Mouse (Mus musculus): ENCODE results near the gene Rabep2.

Rabep2 gene

GRCm38 (mm10) chr7:126434726-126435125 lies 6.2 kb downstream of the Rabep2 start:
- no peak for DNase-seq (ENCODE audit: low read depth, low spot score)

DNA sequence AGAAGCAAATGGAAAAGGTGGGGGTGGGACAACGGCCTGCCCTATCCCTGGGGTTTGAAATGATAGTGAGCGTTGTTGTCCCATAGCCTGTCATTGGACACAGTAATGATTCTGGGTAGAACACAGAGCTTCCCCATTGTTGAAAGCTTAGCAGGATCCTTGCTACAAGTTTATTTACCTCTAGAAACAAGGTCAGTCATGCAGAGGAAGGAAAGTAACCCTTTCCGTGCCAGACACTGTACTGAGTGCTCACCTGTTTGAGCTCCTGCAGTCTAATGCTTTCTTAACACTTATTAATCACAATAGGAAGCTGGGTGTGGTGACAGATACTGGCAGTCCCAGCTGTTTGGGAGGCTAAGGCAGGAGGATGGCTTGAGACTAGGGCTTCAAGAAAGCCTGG lies 7.2 kb downstream of the Rabep2 start:
- no peak for DNase-seq (ENCODE audit: low read depth, low spot score)

DNA sequence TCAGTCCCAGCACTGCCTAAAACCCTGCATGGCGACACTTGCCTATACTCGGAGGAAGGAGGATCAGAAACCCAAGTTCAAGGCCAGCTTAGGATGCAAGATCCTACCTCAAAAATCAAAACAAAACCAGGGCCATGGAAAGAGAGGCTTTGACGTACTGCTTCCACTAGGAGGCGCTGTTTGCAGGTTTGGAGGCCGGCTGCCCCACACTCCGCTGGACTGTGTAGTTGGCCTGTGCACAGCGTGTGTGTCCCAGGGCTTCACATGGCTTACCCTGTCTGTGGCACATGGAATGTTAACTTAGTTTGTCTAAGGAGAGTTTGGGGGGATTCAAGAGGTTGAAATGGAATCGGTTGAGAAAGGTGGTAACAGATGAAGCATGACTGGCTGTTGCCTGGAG lies 8.3 kb downstream of the Rabep2 start:
- peak; percentile 52 for DNase-seq (ENCODE audit: low read depth, low spot score)

DNA sequence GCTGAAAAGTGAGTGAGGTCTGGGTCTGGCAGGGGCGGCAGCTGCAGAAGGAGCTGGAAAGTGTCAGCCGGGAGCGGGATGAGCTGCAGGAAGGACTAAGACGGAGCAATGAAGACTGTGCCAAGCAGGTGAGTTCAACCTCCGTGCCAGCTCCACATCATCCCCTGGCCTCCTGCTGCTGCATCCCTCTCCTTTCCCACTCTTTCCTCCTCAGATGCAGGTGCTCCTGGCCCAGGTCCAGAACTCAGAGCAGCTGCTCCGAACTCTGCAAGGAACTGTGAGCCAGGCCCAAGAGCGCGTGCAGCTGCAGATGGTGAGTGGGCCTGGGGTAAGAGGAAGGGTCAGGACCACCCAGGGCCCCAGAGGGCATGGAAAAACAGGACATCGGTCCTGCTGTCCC lies 11.6 kb downstream of the Rabep2 start:
- peak; percentile 53 for DNase-seq (ENCODE audit: low read depth, low spot score)

- DNase-seq (ENCODE audit: low read depth, low spot score), result peak; percentile 62
Observed at GRCm38 (mm10) chr7:126443997-126444396, 15.4 kb downstream of the Rabep2 start.

- peak; percentile 84 for DNase-seq (ENCODE audit: low read depth, low spot score)
Observed at GRCm38 (mm10) chr7:126444536-126444935, 16.0 kb downstream of the Rabep2 start.

DNA sequence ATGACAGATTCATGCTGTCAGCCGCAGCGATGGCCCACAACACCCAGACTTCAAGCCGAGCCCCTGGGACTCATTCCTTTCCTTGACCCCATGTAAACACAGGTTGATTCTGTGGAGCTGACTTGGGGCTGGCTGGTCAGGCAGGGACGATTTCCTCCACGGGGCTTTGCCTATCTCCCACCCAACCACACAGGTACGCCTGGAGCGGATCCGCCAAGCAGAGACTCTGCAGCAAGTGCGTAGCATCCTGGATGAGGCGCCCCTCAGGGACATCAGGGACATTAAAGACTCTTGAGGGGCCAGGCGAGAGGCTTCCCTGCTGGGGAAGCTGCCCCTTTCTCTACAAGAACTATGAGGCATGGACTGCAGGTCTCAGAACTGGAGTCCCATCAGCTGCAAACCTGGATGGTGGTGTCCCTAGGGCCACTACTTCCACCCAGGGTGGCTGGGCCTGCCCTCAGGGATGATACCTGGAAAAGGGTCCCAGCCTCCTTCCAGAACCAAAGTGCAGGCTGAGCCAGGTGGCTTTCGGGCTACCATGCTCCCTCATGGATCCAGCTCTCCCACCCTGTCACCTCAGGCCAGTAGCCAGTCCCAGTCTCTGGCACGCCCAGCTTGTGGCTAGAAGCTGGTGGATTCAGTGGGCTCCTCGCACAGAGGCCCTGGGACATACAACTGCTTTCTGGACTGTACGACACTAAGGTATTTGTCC lies 16.7 kb downstream of the Rabep2 start:
- DNase-seq (ENCODE audit: low read depth, low spot score), result peak; percentile 51

DNA sequence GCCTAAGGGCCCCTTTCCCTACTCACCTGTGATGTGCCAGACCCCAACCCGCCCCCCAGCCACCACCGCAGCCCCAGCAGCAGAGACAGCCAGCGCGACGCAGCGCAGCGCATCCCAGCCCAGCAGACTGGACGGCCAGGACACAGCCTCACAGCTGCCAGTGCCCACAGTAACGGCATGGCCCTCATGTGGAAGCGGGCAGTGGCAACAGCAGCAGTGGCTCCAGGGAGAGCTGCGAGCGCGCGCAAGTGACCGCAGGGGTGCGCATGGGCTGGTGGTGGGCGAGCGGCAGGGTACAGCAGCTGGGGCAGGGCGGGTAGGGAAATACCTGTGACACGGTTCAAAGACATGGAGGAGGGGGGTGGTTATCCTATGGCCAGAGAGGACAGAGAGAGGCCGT lies 17.7 kb downstream of the Rabep2 start:
- DNase-seq (ENCODE audit: low read depth, low spot score), result no peak

- DNase-seq (ENCODE audit: low read depth, low spot score), result no peak
Observed at GRCm38 (mm10) chr7:126448481-126448880, 19.9 kb downstream of the Rabep2 start.

- DNase-seq (ENCODE audit: low read depth, low spot score), result no peak
Observed at GRCm38 (mm10) chr7:126449991-126450390, 21.4 kb downstream of the Rabep2 start.

DNA sequence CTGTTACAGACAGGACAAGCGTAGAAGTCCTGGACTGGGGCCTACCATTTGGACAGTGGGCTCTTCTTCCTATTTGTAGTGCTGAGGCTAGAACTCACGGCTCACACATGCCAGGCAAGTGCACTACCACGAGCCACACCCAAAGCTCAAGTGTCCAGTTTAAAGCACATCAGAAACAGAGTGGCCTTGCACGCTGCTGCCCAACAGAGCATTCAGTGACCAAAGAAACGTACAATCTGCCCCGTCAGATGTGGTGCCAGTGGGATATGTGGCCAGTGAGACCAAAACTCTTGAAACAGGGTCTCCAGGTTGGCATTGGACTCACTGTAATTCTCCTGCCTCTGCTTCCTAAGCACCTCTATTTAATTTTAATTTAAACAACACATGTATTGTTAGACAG lies 22.1 kb downstream of the Rabep2 start:
- DNase-seq (ENCODE audit: low read depth, low spot score), result no peak

GRCm38 (mm10) chr7:126452244-126452643 lies 23.7 kb downstream of the Rabep2 start:
- DNase-seq (ENCODE audit: low read depth, low spot score), result no peak

DNA sequence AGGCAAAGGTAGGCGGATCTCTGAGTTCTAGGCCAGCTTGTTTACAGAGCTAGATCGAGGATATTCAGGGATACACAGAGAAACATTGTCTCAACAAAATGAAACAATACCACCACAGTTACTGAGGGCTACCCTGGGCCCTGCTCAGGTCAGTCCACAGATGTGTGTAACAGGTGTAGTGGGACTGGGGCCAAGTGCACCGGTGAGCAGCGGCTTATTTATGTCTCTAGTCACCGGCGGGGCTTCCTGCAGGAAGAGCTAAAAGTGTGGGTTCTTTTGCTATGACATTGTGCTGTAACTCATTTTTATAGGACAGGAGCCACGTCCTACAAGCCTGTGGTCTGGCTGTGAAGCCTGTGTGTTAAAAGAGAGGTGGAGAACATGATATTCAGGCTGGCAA lies 25.3 kb downstream of the Rabep2 start:
- peak; percentile 69 for DNase-seq (ENCODE audit: low read depth, low spot score)

- DNase-seq (ENCODE audit: low read depth, low spot score), result peak; percentile 57
Observed at GRCm38 (mm10) chr7:126455242-126455641, 26.7 kb downstream of the Rabep2 start.

DNA sequence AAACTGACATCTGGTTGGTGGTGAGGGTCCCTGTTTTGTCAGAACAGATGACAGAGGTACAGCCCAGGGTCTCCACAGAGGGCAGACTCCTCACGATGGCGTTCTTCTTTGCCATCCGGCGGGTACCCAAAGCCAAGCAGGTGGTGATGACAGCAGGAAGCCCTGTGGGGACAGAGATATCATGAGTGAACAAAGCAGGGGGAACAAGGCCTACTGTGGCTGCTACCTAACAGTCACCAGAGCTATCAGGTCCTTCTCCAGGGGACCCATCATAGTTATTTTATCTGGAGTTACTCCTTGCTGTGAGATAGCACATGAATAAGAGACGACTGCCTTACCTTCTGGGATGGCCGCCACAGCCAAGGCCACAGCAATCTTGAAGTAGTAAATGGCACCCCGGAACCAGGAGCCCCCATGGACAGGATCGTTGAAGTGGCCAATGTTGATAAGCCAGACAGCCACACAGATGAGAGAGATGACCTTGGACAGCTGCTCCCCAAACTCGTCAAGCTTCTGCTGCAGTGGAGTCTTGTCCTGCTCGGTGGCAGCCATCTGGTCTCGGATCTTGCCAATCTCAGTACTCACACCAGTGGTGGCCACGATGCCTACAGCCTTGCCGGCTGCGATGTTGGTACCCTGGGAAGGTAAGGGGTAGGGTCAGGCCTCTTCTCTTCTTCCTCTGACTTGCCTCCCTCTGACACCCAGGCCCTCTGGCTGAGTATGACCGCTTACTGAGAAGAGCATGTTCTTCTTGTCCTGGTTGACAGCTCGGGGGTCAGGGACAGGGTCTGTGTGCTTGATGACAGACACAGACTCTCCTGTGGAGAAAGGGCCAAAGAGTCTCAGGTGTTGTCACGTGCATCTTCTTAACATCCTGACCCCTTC lies 28.1 kb downstream of the Rabep2 start:
- peak; percentile 55 for DNase-seq (ENCODE audit: low read depth, low spot score)

DNA sequence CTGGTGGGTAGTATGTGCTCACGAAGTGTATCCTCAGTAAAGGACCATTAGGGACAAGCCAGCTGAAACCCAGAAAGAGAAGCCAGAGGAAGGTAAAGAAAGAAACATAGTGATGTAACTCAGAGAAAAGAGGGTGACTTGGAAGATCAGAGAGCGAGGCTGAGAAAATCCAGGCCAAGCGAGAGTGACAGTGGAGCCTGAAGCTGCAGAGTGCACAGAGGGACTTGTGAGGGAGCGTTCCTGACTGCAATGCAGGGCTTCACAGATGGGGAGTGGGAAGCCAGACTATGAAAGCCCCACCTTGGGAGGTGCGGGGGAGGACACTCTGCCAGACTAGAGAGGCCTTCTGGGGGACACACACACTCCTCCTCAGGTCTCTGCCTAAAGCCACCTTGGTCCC lies 29.7 kb downstream of the Rabep2 start:
- no peak for DNase-seq (ENCODE audit: low read depth, low spot score)

DNA sequence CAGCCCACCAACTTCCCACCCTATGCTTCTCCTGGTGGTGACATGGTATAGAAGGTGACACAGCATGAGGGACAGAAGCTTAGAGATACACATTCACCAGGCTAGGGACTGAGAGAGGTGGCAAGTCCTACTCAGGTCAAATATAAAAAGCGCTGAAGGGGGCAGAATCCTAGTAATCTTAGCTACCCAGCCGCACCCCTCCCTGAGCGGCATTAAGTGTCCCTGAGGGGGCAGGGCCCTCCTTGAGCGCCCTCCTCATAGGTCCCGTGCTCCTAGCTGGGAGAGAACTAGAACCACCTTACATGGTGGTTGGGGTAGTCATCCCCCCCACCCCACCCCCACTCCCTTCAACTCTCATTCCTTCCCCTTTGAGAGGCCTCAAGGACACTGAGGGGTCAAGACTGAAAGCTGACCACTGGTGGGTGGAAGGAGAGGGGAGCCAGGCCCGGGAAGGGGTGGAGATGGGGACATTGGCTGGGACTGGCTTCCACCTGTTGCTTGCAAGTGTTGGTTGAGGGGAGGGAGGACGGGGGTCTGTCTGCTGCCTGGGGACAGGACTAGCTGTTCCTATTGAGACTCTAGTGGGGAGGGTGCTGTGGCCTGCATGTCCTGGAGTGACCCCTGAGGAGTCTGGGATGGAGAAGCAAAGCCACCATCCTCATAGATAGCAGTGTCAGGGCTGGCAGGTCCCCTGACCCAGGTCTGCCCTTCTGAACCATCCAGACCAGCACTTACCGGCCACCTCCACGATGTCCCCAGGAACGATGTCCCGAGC lies 30.5 kb downstream of the Rabep2 start:
- DNase-seq (ENCODE audit: low read depth, low spot score), result peak; percentile 95

GRCm38 (mm10) chr7:126460623-126461399 lies 32.3 kb downstream of the Rabep2 start:
- peak; percentile 73 for DNase-seq (ENCODE audit: low read depth, low spot score)

DNA sequence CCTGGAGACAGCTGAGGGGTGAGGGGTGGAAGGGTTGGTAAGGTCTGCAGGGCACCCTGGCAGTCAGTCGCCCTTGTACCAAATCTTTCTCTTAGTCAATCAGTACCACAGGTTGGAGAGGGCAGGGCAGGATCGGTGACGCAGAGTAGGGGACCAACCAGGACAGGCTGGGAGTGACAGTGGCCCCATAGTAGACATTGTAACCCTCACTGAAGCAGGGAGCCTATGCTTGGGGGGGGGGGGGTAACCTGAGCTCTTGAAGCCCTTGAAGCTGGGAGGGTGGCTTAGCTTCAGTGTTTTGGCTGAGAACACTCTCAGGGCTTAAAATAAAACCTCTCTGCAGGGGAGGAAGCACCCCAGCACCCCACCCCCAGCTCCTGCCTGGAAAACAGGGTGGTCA lies 33.1 kb downstream of the Rabep2 start:
- DNase-seq (ENCODE audit: low read depth, low spot score), result peak; percentile 89

GRCm38 (mm10) chr7:126463004-126463403 lies 34.4 kb downstream of the Rabep2 start, which contains the start of gene Atp2a1:
TSS of gene Atp2a1 (minus strand) at chr7:126463108.
- DNase-seq (ENCODE audit: low read depth, low spot score), result peak; percentile 96

DNA sequence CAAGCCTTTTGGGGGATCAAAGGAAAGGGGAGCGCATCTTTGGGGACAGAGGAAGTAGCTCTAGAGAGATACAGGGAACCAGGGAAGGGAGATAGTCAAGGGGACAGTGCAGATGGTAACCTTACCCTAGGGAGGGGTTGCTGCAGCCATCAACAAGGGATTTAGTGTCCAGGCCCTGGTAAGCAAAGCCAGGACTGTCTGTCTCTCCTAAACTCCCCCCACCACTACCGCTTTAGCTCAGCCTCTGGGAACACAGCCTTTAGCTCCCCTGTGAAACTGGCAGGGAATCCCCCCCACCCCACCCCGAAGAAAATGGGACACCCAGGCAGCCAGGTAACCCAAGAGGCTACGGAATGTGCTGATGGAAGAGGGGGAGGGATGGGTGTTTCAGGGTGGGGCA lies 35.0 kb downstream of the Rabep2 start:
- DNase-seq (ENCODE audit: low read depth, low spot score), result peak; percentile 90

Data from skeletal muscle tissue, adult 2 months (tissue).